Mouse (Mus musculus) A20 (cell line): ENCODE data around the gene Zfp628.

Source experiments
- DNase-seq: peaks from one replicate; pipeline ENCODE4 v3.0.0-alpha.2; 2011; ENCODE audit warnings: low read depth, low spot score

Gene Zfp628

DNA sequence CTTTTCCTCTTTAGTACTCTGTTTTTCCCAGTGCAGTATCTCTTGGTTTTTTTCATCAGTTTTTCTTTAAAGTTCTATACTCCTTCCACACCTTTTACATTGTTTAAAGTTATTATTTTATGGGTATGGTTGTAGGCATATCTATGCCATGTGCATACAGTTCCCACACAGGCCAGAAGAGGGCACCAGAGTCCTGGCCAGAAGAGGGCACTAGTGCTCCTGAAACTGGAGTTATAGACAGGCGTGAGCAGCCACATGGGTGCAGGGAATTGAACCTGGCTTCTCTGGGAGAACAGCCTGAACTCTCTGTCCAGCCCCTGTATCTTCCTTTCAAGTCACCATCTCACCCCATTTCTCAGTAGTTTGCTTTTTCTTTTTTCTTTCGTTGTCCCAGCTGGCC, 23.4 kb downstream of the Zfp628 start:
- peak; percentile 75 for DNase-seq

DNA sequence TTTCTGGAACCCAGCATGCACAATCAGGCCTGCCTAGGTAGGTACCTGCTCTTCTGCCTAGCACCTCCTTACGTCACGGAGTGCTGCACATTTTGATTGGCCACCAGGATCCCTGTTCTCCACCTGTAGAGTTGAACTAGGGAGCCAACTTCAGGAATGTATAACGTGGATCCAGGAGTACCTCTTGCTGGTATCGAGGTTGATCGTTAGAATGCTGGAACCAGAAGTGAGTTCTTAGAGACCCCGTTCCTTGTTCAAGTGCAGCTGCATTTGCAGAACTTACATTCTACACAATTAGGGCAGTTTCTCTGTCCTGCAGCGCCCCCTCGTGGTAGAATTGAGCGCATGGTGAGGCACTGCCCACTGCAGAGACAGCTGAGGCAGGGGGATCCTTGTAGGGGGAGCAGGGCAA, 25.1 kb downstream of the Zfp628 start:
- peak; percentile 88 for DNase-seq

DNA sequence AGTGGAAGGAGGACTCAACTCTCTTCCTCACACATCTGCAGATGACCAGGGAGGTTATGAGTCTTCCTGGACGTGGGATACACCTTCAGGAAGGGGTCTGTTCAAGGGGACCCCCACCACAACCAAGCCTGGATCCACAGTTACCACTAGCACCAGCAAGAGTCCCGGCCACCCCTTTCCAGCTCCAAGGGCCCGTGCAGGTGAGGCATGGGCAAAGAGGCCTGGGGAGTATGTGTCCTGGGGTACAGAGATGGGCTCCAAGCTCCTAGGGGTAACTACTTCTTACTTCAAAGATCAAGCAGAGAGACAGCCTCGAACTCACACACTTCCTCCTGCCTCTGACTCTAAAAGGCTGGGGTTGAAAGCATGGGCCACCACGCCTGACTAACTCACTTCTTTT, 27.7 kb downstream of the Zfp628 start:
- DNase-seq = no peak

DNA sequence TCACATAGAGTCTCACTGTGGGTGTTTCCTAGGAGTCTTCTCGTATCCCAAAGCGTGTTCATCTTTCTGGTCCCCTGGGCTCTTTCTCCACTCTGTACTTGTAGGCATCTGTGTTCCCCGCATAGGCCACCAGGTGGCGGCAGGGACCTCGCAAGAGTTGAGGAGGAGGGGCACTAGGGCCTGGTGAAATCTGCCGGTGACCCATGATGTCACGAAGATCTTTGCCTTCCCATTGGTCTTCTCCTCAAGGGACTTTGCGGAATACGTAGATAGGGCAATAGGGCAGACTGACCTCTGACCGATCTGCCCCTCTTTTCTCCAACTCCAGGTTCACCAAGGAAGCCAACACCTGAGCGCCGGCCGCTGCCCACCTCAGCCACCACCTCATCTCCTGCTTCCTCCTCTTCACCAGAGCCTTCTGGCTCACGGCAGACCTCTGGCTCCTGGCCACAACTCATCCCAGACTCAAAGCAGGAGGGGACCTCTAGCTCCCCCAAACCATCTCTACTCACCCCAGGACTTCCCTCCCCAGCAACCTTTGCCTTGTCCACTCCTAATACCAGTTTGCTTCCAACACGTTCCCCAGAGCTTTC, 28.3 kb downstream of the Zfp628 start:
- DNase-seq = peak; percentile 93

DNA sequence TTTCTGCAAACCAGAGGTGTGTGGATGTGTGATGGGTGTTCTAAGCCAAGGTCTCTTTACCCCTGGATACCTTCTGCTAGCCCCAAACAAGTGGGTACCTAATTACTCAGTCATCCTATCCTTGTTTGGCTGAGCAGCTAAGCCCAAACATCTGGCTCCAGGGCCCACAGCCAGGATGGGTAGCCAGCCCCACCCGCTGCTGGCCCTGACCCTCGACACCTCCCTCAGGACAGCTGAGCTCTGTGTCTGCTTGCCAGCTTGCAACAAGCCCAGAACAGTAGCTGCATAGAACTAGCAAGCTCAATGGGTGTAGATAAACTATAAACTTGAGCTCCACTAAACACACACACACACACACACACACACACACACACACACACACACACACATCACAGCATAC, 32.8 kb downstream of the Zfp628 start:
- no peak for DNase-seq

DNA sequence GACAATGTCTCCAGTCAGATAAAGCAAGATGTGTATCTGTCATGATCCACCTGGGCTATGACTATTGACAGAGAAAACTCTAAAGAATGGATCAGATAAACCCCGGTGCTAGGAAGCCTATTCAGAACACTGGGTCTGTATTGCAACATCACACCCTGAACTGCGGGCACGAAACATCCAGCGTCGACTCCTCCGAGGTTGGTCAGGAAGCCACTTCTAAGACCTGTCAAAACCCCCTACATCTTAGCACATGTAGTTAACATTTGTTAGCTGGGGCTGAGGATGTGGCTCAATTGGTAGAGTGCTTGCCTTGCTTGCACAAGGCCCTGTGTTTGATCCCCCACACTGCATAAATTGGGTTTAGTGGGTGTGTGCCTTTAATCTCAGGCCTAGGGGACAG, 33.4 kb downstream of the Zfp628 start:
- no peak for DNase-seq

DNA sequence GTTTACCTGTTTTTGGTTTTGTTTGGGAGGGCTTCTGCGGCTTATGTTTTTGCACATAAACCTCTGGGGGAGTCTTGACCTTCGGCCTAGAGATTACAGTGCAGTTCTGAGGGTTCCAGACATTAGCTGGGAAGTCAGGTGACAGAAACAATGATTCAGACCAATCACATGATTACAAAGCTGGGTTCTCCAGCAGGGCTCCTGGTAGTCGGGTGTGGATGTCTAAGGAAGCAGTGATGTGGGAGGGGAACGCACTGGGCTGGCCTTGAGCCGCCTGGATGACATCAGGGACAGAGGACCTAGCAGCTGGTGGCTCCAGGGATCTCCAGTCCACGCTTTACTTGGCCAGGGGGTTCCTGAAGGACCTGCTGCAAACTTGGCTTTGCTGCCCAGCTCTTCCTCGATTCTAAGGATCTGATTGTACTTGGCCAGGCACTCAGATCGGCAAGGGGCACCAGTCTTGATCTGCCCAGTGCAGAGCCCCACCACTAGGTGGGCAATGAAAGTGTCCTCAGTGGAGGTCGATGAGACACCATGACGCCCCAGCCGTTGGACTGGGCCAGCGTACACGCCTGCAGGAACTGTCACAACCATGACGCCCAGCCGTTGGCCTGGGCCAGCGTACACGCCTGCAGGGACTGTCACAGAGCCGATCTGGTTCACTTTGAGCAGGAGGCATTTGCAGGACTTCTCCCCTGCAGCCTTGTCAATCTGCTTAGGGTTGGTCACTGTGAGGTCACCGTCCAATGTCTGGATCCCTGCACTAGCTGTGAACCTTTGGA, 35.7 kb downstream of the Zfp628 start:
- no peak for DNase-seq

DNA sequence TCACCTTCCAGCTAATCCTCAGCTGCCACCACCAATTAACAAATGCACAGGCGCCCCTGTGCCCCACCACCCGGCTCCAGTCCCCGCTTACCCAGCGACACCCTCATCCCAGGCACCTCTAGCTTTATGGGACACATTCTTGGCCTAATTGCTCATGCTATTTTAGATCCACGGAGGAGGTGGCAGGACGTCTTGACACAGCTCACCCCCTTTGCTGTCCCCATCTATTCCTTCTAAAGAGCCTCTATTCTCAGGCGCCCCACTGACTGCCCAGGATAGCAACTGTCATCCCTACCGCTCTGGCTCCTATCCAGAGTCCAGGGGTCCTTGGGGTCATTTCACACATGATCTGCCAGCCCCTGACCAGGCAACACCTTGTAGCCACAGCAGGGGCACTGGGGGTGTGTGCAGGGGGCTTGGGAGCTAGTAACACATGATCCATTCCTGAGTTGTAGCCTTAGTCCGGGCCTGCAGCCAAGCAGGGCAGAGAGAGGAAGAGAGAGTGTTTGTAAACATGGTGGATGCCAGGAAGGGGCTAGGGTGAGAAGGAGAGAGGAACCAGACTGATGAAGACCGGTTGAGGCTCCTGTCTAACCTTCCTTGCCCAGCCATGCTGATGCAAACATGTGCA, 38.9 kb downstream of the Zfp628 start:
- no peak for DNase-seq

DNA sequence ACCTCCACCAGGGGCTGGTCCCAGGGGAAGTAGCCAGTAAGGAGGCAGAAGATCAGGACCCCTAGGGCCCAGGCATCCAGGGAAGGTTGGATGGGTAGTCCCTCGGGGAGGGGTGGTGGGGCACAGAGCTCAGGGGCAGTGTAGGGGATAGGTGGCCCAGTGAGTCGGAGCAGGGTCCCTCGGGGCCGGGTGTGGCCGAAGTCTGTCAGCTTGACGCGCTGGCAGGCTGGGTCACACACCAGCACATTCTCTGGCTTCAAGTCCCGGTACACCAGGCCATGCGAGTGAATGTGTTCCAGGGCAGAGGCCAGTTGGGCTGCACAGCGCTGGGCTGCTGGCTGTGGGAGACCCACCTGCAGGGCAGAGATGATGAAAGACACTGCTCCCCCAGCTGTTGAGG, 42.3 kb downstream of the Zfp628 start:
- DNase-seq = no peak

DNA sequence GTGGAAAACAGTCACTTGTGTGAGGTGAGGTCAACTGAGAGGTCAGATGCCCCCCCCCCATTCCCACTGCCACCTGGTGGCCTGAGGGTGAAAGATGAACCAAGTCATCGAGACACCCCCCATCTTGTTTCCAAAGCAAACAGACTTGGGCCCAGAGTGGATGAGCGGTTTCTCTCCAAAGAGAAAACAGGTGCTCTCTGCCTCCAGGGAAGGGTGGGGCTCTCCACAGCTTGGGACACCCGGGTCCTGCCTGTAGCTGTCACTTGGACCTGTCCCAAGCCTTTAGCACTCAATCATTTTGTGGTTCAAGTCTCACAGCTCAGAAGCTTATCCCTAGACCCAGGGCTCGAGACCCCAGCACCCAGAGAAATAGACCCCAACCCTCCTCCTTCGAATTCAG, 48.5 kb downstream of the Zfp628 start:
- DNase-seq = no peak

DNA sequence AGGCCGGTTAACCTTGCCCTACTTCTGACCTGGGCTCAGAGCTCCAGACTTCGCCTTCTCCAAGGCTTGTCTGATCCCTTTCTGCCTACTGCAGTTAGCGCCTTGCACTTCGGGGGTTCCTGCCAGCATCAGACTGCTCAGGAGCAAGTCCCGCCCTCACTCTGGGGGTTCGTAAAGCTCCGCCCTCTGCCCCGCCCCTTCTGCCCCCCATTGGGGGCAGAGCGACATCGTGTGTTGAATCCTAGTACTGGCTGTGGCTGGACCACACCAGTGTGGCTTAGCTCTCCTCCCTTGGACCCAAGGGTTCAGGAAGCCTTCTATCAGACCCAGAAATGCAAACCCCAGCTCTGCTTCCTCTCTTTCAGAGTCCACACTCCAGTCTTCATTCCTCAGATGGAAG, 49.3 kb downstream of the Zfp628 start, which contains the start of gene Sbk2:
Sbk2 (minus strand) TSS at position 135 of the 400 bp plus-strand sequence.
- DNase-seq = peak; percentile 90

DNA sequence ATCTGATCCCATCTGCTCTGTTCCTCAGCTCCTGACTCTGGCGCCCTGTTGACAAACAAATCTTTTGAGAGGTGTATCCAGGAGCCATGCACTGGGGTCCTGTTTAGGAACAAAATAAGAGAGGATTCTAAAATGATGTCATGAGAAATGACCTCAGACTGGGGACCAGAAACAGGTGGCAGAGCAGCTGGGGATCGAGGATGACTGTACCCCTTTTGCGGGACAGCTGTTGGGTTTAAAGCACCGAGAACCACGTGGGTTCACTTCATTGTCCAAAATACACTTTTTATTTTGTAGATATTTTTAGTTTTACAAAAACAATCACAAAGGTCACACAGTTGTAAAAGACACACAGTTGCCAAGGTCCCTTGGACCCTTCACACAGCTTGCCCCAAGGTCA, 50.0 kb downstream of the Zfp628 start:
- no peak for DNase-seq

DNA sequence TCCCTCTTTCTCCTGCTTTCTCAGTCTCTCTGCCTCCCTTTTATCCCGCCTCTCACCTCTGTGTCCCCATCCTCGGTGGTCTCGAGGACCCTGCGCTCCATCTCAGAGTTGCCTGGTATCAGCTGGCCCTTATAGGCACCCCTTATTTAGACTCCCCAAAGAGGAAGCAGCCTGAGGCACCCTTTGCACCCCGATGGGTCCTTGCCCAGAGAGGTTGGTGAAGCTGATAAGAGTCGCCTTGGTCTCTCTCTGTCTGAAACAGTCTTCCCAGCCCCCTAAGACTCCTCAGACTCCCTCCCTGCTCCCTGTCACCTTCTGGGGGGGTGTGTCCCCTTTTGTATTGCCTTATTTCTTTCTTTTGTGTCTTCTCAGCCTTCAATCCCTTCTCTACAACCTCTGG, 56.1 kb downstream of the Zfp628 start, which contains the start of gene Sbk3:
Sbk3 (minus strand) TSS at position 101 of the 400 bp plus-strand sequence.
- no peak for DNase-seq
